Mouse (Mus musculus): ENCODE results near the gene Igsf21. TPM values are rescaled to one million over a fixed set of nuclear protein-coding genes. Genes with fewer than 3 reads are reported as not detected.

The Igsf21 gene
- polyA plus RNA-seq, 1 experiment, result 0.40 TPM

- TF ChIP-seq CTCF (IDR thresholded peaks at IDR 0.05; ENCODE audit: low read depth, low read length) (no peak), EP300 (IDR thresholded peaks at IDR 0.05; ENCODE audit: insufficient read depth, low read depth, low read length) (no peak), POLR2A (IDR thresholded peaks at IDR 0.05; ENCODE audit: insufficient read depth, low read length) (no peak)
- Histone ChIP-seq H3K27me3 (ENCODE audit: control insufficient read depth, insufficient read depth, low read length, poor library complexity, severe bottlenecking) (no peaks in the 10 kb centered on the region), H3K27ac (ENCODE audit: insufficient read depth, low read length) (no peak overlapping the region), H3K9me3 (replicated peaks; ENCODE audit: control insufficient read depth, insufficient read depth, low read length, poor library complexity, severe bottlenecking) (no peaks in the 10 kb centered on the region), H3K4me1 (ENCODE audit: control insufficient read depth, insufficient read depth, low read length) (peaks cover 2% of the 10 kb centered on the region), H3K36me3 (ENCODE audit: control insufficient read depth, insufficient read depth, low read length, poor library complexity, severe bottlenecking) (no peaks in the 10 kb centered on the region), H3K4me3 (ENCODE audit: low read depth, low read length) (peak overlapping the region; percentile 17), H3K9ac (ENCODE audit: low read depth, poor library complexity, severe bottlenecking) (peak overlapping the region; percentile 22; the same call in 1 of the 2 replicates)
Measured at GRCm38 (mm10) chr4:140109626-140109948, 137.0 kb downstream of the Igsf21 start.

DNA sequence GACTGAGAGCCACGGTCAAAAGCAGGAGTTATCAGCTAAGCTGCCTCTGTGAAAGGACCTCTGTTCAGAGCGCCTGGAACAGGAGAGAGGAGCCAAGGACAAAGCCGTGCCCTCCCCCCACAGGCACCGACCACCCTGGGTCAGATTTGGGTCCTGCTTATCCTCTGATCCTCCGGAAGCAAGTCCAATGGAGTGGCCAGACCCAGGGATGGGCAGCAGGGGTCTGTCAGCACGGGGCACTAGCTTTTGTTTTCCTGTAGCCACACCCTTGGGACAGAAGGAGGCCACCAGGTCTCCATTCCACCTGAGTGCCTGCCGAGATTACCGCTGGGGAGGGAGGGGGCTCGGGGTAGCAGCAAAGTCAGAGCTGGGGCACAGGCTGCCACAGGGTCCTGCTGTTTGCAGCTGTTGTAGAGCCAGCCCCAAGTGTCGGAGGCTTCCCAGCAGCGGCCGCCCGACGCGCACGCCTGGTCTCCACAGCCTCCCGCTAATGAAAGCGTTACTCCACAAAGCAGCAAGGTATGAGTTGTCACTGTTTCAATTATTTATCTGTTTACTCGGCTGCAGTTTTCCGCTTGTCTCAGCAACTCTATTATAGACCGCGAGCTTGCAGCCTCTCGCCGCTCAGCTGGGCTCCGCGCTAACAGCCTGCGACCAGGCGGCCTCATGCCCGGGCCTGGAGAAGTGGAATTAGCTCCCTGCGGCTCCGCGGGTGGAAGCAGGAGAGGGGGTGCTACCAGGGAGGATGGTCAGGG lies 137.5 kb downstream of the Igsf21 start:
- peak overlapping the region; percentile 17 for H3K4me3 ChIP-seq (ENCODE audit: low read depth, low read length)
- TF ChIP-seq EP300 (IDR thresholded peaks at IDR 0.05; ENCODE audit: insufficient read depth, low read depth, low read length) (no peak), CTCF (IDR thresholded peaks at IDR 0.05; ENCODE audit: low read depth, low read length) (no peak), POLR2A (IDR thresholded peaks at IDR 0.05; ENCODE audit: insufficient read depth, low read length) (no peak)
- peaks cover 5% of the 10 kb centered on the region for H3K4me1 ChIP-seq (ENCODE audit: control insufficient read depth, insufficient read depth, low read length)
- no peak overlapping the region for H3K27ac ChIP-seq (ENCODE audit: insufficient read depth, low read length)
- H3K36me3 ChIP-seq (ENCODE audit: control insufficient read depth, insufficient read depth, low read length, poor library complexity, severe bottlenecking), result no peaks in the 10 kb centered on the region
- peak overlapping the region; percentile 22; the same call in 1 of the 2 replicates for H3K9ac ChIP-seq (ENCODE audit: low read depth, poor library complexity, severe bottlenecking)
- no peaks in the 10 kb centered on the region for H3K9me3 ChIP-seq (replicated peaks; ENCODE audit: control insufficient read depth, insufficient read depth, low read length, poor library complexity, severe bottlenecking)
- H3K27me3 ChIP-seq (ENCODE audit: control insufficient read depth, insufficient read depth, low read length, poor library complexity, severe bottlenecking), result no peaks in the 10 kb centered on the region

GRCm38 (mm10) chr4:140107161-140107560 lies 139.4 kb downstream of the Igsf21 start:
- no peak overlapping the region for H3K27ac ChIP-seq (ENCODE audit: insufficient read depth, low read length)
- H3K27me3 ChIP-seq (ENCODE audit: control insufficient read depth, insufficient read depth, low read length, poor library complexity, severe bottlenecking), result no peaks in the 10 kb centered on the region
- no peak overlapping the region for H3K4me3 ChIP-seq (ENCODE audit: low read depth, low read length)
- H3K4me1 ChIP-seq (ENCODE audit: control insufficient read depth, insufficient read depth, low read length), result peaks cover 7% of the 10 kb centered on the region
- TF ChIP-seq EP300 (IDR thresholded peaks at IDR 0.05; ENCODE audit: insufficient read depth, low read depth, low read length), result no peak
- TF ChIP-seq POLR2A (IDR thresholded peaks at IDR 0.05; ENCODE audit: insufficient read depth, low read length), result no peak
- no peak for TF ChIP-seq CTCF (IDR thresholded peaks at IDR 0.05; ENCODE audit: low read depth, low read length)
- H3K9ac ChIP-seq (ENCODE audit: low read depth, poor library complexity, severe bottlenecking), result no peak overlapping the region
- no peaks in the 10 kb centered on the region for H3K36me3 ChIP-seq (ENCODE audit: control insufficient read depth, insufficient read depth, low read length, poor library complexity, severe bottlenecking)
- H3K9me3 ChIP-seq (replicated peaks; ENCODE audit: control insufficient read depth, insufficient read depth, low read length, poor library complexity, severe bottlenecking), result no peaks in the 10 kb centered on the region

- peaks cover 10% of the 10 kb centered on the region for H3K4me1 ChIP-seq (ENCODE audit: control insufficient read depth, insufficient read depth, low read length)
- H3K9me3 ChIP-seq (replicated peaks; ENCODE audit: control insufficient read depth, insufficient read depth, low read length, poor library complexity, severe bottlenecking), result no peaks in the 10 kb centered on the region
- no peak overlapping the region for H3K27ac ChIP-seq (ENCODE audit: insufficient read depth, low read length)
- H3K27me3 ChIP-seq (ENCODE audit: control insufficient read depth, insufficient read depth, low read length, poor library complexity, severe bottlenecking), result no peaks in the 10 kb centered on the region
- no peak overlapping the region for H3K4me3 ChIP-seq (ENCODE audit: low read depth, low read length)
- no peaks in the 10 kb centered on the region for H3K36me3 ChIP-seq (ENCODE audit: control insufficient read depth, insufficient read depth, low read length, poor library complexity, severe bottlenecking)
- no peak for TF ChIP-seq POLR2A (IDR thresholded peaks at IDR 0.05; ENCODE audit: insufficient read depth, low read length)
- no peak for TF ChIP-seq CTCF (IDR thresholded peaks at IDR 0.05; ENCODE audit: low read depth, low read length)
- TF ChIP-seq EP300 (IDR thresholded peaks at IDR 0.05; ENCODE audit: insufficient read depth, low read depth, low read length), result no peak
- no peak overlapping the region for H3K9ac ChIP-seq (ENCODE audit: low read depth, poor library complexity, severe bottlenecking)
Measured at GRCm38 (mm10) chr4:140104795-140105194, 141.8 kb downstream of the Igsf21 start.

- peak overlapping the region; percentile 88 for H3K27ac ChIP-seq (ENCODE audit: insufficient read depth, low read length)
- peak overlapping the region; percentile 58 for H3K4me3 ChIP-seq (ENCODE audit: low read depth, low read length)
- no peak overlapping the region for H3K9ac ChIP-seq (ENCODE audit: low read depth, poor library complexity, severe bottlenecking)
- H3K9me3 ChIP-seq (replicated peaks; ENCODE audit: control insufficient read depth, insufficient read depth, low read length, poor library complexity, severe bottlenecking), result no peaks in the 10 kb centered on the region
- H3K4me1 ChIP-seq (ENCODE audit: control insufficient read depth, insufficient read depth, low read length), result peaks cover 10% of the 10 kb centered on the region
- TF ChIP-seq EP300 (IDR thresholded peaks at IDR 0.05; ENCODE audit: insufficient read depth, low read depth, low read length), result peak; percentile 70
- no peak for TF ChIP-seq POLR2A (IDR thresholded peaks at IDR 0.05; ENCODE audit: insufficient read depth, low read length)
- no peaks in the 10 kb centered on the region for H3K36me3 ChIP-seq (ENCODE audit: control insufficient read depth, insufficient read depth, low read length, poor library complexity, severe bottlenecking)
- H3K27me3 ChIP-seq (ENCODE audit: control insufficient read depth, insufficient read depth, low read length, poor library complexity, severe bottlenecking), result no peaks in the 10 kb centered on the region
Measured at GRCm38 (mm10) chr4:140103341-140104027, 143.1 kb downstream of the Igsf21 start.

All from ES-Bruce4 (cell line).